Mouse (Mus musculus) c-Kit-negative CD71-positive TER-119-positive erythroid progenitor cells, embryonic 14.5 days (primary cell): Measurements from ENCODE around the gene Gm10352.
"Not testable (repeated sequence)": the region's sequence is repeated elsewhere in the genome, so short reads cannot be mapped to it uniquely, and the experiment has no call there.

Experiments used
- DNase-seq: peaks from one replicate; pipeline ENCODE4 v3.0.0-alpha.2; 2013; ENCODE audit warnings: low read depth, low spot score

Gm10352 gene

DNA sequence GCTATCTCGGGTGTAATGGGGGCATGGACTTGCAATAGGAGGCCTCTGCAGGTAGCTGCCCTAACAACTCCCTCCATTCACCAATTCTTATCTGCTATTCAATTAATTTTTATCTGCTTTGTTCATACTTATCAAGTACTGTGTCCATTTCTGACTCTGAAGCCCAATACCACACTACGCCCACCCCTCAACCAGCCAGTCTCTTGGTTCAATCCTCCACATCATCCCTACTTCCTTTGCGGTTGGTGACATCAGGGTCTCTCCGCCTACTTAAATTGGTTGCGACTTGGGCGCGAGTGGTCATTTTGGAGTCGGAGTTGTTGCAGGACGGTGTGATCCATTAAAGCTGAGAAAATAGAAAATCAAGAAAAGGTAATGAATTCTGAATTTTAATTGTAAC, at the start of gene Gm10352:
Gm10352 (plus strand) TSS at position 301 of the 400 bp plus-strand sequence.
- DNase-seq = not testable (repeated sequence)

- DNase-seq = not testable (repeated sequence)
These were observed 31.5 kb downstream of the Gm10352 start, which contains the start of gene Gm29289 for GRCm38 (mm10) chrY:2932282-2932681. TSS of gene Gm29289 (plus strand) at chrY:2932582.
